Mouse (Mus musculus): ENCODE data around the gene Nagk. TPM values are rescaled to one million over a fixed set of nuclear protein-coding genes. Genes with fewer than 3 reads are reported as not detected.

Nagk gene
- polyA plus RNA-seq (2015; fragmentation: Nextera tagmentation; extraction: Ambion mirVana): 58.3 and 63.5 TPM in 2 replicates

- H3K36me3 ChIP-seq (ENCODE audit: control insufficient read depth, insufficient read depth, low read length): peaks cover 7% of the 10 kb centered on the region
- no peaks in the 10 kb centered on the region for H3K27me3 ChIP-seq (ENCODE audit: control insufficient read depth, insufficient read depth, low read depth, low read length)
- ATAC-seq (ENCODE audit: low read depth): peak; percentile 97
- H3K4me1 ChIP-seq (replicated peaks; ENCODE audit: control insufficient read depth, insufficient read depth, low read length): peaks cover 9% of the 10 kb centered on the region; the same call in 1 of the 2 replicates
- peak within 1 kb of the TSS; percentile 98 for H3K27ac ChIP-seq (ENCODE audit: low read length)
- H3K9me3 ChIP-seq (ENCODE audit: control insufficient read depth, low read length): no peaks in the 10 kb centered on the region
- peak within 1 kb of the TSS; percentile 69 for H3K4me2 ChIP-seq (ENCODE audit: low read depth, low read length)
- WGBS: 0% methylated on average over 43 of the region's 43 CpGs
- peak within 1 kb of the TSS; percentile 84 for H3K4me3 ChIP-seq (ENCODE audit: low read length)
- H3K9ac ChIP-seq (ENCODE audit: low read length): peak within 1 kb of the TSS; percentile 91
These were observed at the start of gene Nagk for GRCm38 (mm10) chr6:83794760-83795296. Gene Nagk (plus strand): TSS chr6:83794982.

GRCm38 (mm10) chr6:83745466-83745865, 49.3 kb upstream of the Nagk start:
- 50% methylated on average over 2 of the region's 2 CpGs for WGBS
- H3K4me2 ChIP-seq (ENCODE audit: low read depth, low read length): no peak overlapping the region
- H3K9me3 ChIP-seq (ENCODE audit: control insufficient read depth, low read length): 0 out of 2 replicates have a peak, but pooled peaks cover 3% of the 10 kb centered on the region
- peaks cover 4% of the 10 kb centered on the region for H3K27me3 ChIP-seq (ENCODE audit: control insufficient read depth, insufficient read depth, low read depth, low read length)
- H3K4me1 ChIP-seq (replicated peaks; ENCODE audit: control insufficient read depth, insufficient read depth, low read length): no peaks in the 10 kb centered on the region; the same call in 1 of the 2 replicates
- H3K4me3 ChIP-seq (ENCODE audit: low read length): no peak overlapping the region
- no peak overlapping the region for H3K9ac ChIP-seq (ENCODE audit: low read length)
- H3K27ac ChIP-seq (ENCODE audit: low read length): no peak overlapping the region
- no peaks in the 10 kb centered on the region for H3K36me3 ChIP-seq (ENCODE audit: control insufficient read depth, insufficient read depth, low read length)
- no peak for ATAC-seq (ENCODE audit: low read depth)

- H3K9ac ChIP-seq (ENCODE audit: low read length): no peak overlapping the region
- no peaks in the 10 kb centered on the region for H3K9me3 ChIP-seq (ENCODE audit: control insufficient read depth, low read length)
- 52% methylated on average over 3 of the region's 3 CpGs for WGBS
- H3K4me3 ChIP-seq (ENCODE audit: low read length): no peak overlapping the region
- no peaks in the 10 kb centered on the region for H3K36me3 ChIP-seq (ENCODE audit: control insufficient read depth, insufficient read depth, low read length)
- ATAC-seq (ENCODE audit: low read depth): no peak
- no peaks in the 10 kb centered on the region; the same call in 1 of the 2 replicates for H3K4me1 ChIP-seq (replicated peaks; ENCODE audit: control insufficient read depth, insufficient read depth, low read length)
- no peak overlapping the region for H3K27ac ChIP-seq (ENCODE audit: low read length)
- no peak overlapping the region for H3K4me2 ChIP-seq (ENCODE audit: low read depth, low read length)
- H3K27me3 ChIP-seq (ENCODE audit: control insufficient read depth, insufficient read depth, low read depth, low read length): peaks cover 8% of the 10 kb centered on the region
These were observed 45.5 kb upstream of the Nagk start for GRCm38 (mm10) chr6:83749286-83749685.

GRCm38 (mm10) chr6:83750171-83750684, 44.6 kb upstream of the Nagk start:
- 0 out of 2 replicates have a peak overlapping the region, but pooled peaks have one; percentile 12 for H3K9ac ChIP-seq (ENCODE audit: low read length)
- WGBS: 9% methylated on average over 11 of the region's 11 CpGs
- H3K9me3 ChIP-seq (ENCODE audit: control insufficient read depth, low read length): no peaks in the 10 kb centered on the region
- no peak overlapping the region for H3K4me2 ChIP-seq (ENCODE audit: low read depth, low read length)
- H3K36me3 ChIP-seq (ENCODE audit: control insufficient read depth, insufficient read depth, low read length): no peaks in the 10 kb centered on the region
- no peaks in the 10 kb centered on the region for H3K4me1 ChIP-seq (replicated peaks; ENCODE audit: control insufficient read depth, insufficient read depth, low read length)
- no peak overlapping the region for H3K27ac ChIP-seq (ENCODE audit: low read length)
- 0 out of 2 replicates have a peak, but pooled peaks have one; percentile 39 for ATAC-seq (ENCODE audit: low read depth)
- H3K4me3 ChIP-seq (ENCODE audit: low read length): no peak overlapping the region
- H3K27me3 ChIP-seq (ENCODE audit: control insufficient read depth, insufficient read depth, low read depth, low read length): peaks cover 8% of the 10 kb centered on the region

- no peak for ATAC-seq (ENCODE audit: low read depth)
- H3K9ac ChIP-seq (ENCODE audit: low read length): no peak overlapping the region
- no peak overlapping the region for H3K4me2 ChIP-seq (ENCODE audit: low read depth, low read length)
- no peaks in the 10 kb centered on the region for H3K36me3 ChIP-seq (ENCODE audit: control insufficient read depth, insufficient read depth, low read length)
- H3K27me3 ChIP-seq (ENCODE audit: control insufficient read depth, insufficient read depth, low read depth, low read length): peaks cover 36% of the 10 kb centered on the region
- H3K9me3 ChIP-seq (ENCODE audit: control insufficient read depth, low read length): no peaks in the 10 kb centered on the region
- WGBS: 61% methylated on average over 9 of the region's 9 CpGs
- no peak overlapping the region for H3K4me3 ChIP-seq (ENCODE audit: low read length)
- no peak overlapping the region for H3K27ac ChIP-seq (ENCODE audit: low read length)
- H3K4me1 ChIP-seq (replicated peaks; ENCODE audit: control insufficient read depth, insufficient read depth, low read length): no peaks in the 10 kb centered on the region; the same call in 1 of the 2 replicates
These were observed 38.7 kb upstream of the Nagk start for GRCm38 (mm10) chr6:83756051-83756450.

- peak within 1 kb of the TSS; percentile 59 for H3K9ac ChIP-seq (ENCODE audit: low read length)
- peaks cover 43% of the 10 kb centered on the region for H3K27me3 ChIP-seq (ENCODE audit: control insufficient read depth, insufficient read depth, low read depth, low read length)
- H3K27ac ChIP-seq (ENCODE audit: low read length): no peak within 1 kb of the TSS
- ATAC-seq (ENCODE audit: low read depth): no peak
- H3K4me2 ChIP-seq (ENCODE audit: low read depth, low read length): peak within 1 kb of the TSS; percentile 59
- H3K9me3 ChIP-seq (ENCODE audit: control insufficient read depth, low read length): no peaks in the 10 kb centered on the region
- WGBS: 27% methylated on average over 6 of the region's 6 CpGs
- no peaks in the 10 kb centered on the region for H3K36me3 ChIP-seq (ENCODE audit: control insufficient read depth, insufficient read depth, low read length)
- peak within 1 kb of the TSS; percentile 42 for H3K4me3 ChIP-seq (ENCODE audit: low read length)
- peaks cover 8% of the 10 kb centered on the region for H3K4me1 ChIP-seq (replicated peaks; ENCODE audit: control insufficient read depth, insufficient read depth, low read length)
These were observed 32.4 kb upstream of the Nagk start, which contains the start of gene Ankrd53 for GRCm38 (mm10) chr6:83762344-83762743. Gene Ankrd53 (plus strand): TSS chr6:83762644.

GRCm38 (mm10) chr6:83762880-83763431, 31.8 kb upstream of the Nagk start:
- Histone ChIP-seq H3K9ac (ENCODE audit: low read length) (peak overlapping the region; percentile 59), H3K27me3 (ENCODE audit: control insufficient read depth, insufficient read depth, low read depth, low read length) (peaks cover 38% of the 10 kb centered on the region)

GRCm38 (mm10) chr6:83766982-83767381, 27.8 kb upstream of the Nagk start:
- Histone ChIP-seq H3K36me3 (ENCODE audit: control insufficient read depth, insufficient read depth, low read length) (peaks cover 7% of the 10 kb centered on the region; the same call in 1 of the 2 replicates), H3K27ac (ENCODE audit: low read length) (no peak overlapping the region), H3K9ac (ENCODE audit: low read length) (no peak overlapping the region), H3K9me3 (ENCODE audit: control insufficient read depth, low read length) (no peaks in the 10 kb centered on the region), H3K4me3 (ENCODE audit: low read length) (no peak overlapping the region), H3K4me1 (replicated peaks; ENCODE audit: control insufficient read depth, insufficient read depth, low read length) (peaks cover 15% of the 10 kb centered on the region), H3K4me2 (ENCODE audit: low read depth, low read length) (no peak overlapping the region), H3K27me3 (ENCODE audit: control insufficient read depth, insufficient read depth, low read depth, low read length) (peaks cover 12% of the 10 kb centered on the region)
- no peak for ATAC-seq (ENCODE audit: low read depth)
- 77% methylated on average over 3 of the region's 3 CpGs for WGBS

More at GRCm38 (mm10) chr6:83762880-83763431, 31.8 kb upstream of the Nagk start:
- H3K4me2 ChIP-seq (ENCODE audit: low read depth, low read length): peak overlapping the region; percentile 59
- H3K4me1 ChIP-seq (replicated peaks; ENCODE audit: control insufficient read depth, insufficient read depth, low read length): peaks cover 8% of the 10 kb centered on the region
- H3K4me3 ChIP-seq (ENCODE audit: low read length): peak overlapping the region; percentile 42
- no peak overlapping the region for H3K27ac ChIP-seq (ENCODE audit: low read length)
- peak; percentile 74 for ATAC-seq (ENCODE audit: low read depth)
- no peaks in the 10 kb centered on the region for H3K36me3 ChIP-seq (ENCODE audit: control insufficient read depth, insufficient read depth, low read length)
- H3K9me3 ChIP-seq (ENCODE audit: control insufficient read depth, low read length): no peaks in the 10 kb centered on the region
- 3% methylated on average over 35 of the region's 35 CpGs for WGBS

- WGBS: 45% methylated on average over 5 of the region's 5 CpGs
- peaks cover 4% of the 10 kb centered on the region for H3K27me3 ChIP-seq (ENCODE audit: control insufficient read depth, insufficient read depth, low read depth, low read length)
- H3K36me3 ChIP-seq (ENCODE audit: control insufficient read depth, insufficient read depth, low read length): peaks cover 16% of the 10 kb centered on the region
- H3K4me3 ChIP-seq (ENCODE audit: low read length): no peak overlapping the region
- no peak overlapping the region for H3K4me2 ChIP-seq (ENCODE audit: low read depth, low read length)
- H3K27ac ChIP-seq (ENCODE audit: low read length): no peak overlapping the region
- H3K9me3 ChIP-seq (ENCODE audit: control insufficient read depth, low read length): no peaks in the 10 kb centered on the region
- H3K9ac ChIP-seq (ENCODE audit: low read length): no peak overlapping the region
- 0 out of 2 replicates have a peak, but pooled peaks cover 7% of the 10 kb centered on the region for H3K4me1 ChIP-seq (replicated peaks; ENCODE audit: control insufficient read depth, insufficient read depth, low read length)
- ATAC-seq (ENCODE audit: low read depth): 0 out of 2 replicates have a peak, but pooled peaks have one; percentile 23
These were observed 26.3 kb upstream of the Nagk start for GRCm38 (mm10) chr6:83768485-83768884.
